Mouse (Mus musculus) liver, adult (tissue): ENCODE results near the gene Gm10663.

ENCODE experiments used
- GATA4 ChIP-seq: IDR thresholded peaks from 2 replicates; pipeline ENCODE4 v1.6.1; 2014; ENCODE audit warnings: mild to moderate bottlenecking, low read length; ENCODE audit not compliant: insufficient replicate concordance

Gene Gm10663

GRCm38 (mm10) chr8:65074733-65075132, at the start of gene Gm10663:
Gene Gm10663 (plus strand): TSS chr8:65075033.
- TF ChIP-seq GATA4 = no peak

GRCm38 (mm10) chr8:65028959-65029686, 45.7 kb upstream of the Gm10663 start:
- TF ChIP-seq GATA4 = no peak

GRCm38 (mm10) chr8:65029776-65030175, 45.1 kb upstream of the Gm10663 start:
- TF ChIP-seq GATA4 = no peak

- no peak for TF ChIP-seq GATA4
Observed at GRCm38 (mm10) chr8:65030735-65031485, 43.9 kb upstream of the Gm10663 start.

GRCm38 (mm10) chr8:65032107-65032506, 42.7 kb upstream of the Gm10663 start:
- no peak for TF ChIP-seq GATA4

GRCm38 (mm10) chr8:65033056-65033455, 41.8 kb upstream of the Gm10663 start:
- no peak for TF ChIP-seq GATA4

GRCm38 (mm10) chr8:65034136-65034535, 40.7 kb upstream of the Gm10663 start:
- TF ChIP-seq GATA4 = no peak

GRCm38 (mm10) chr8:65037117-65037533, 37.7 kb upstream of the Gm10663 start, which contains the start of gene Apela:
Gene Apela (minus strand): TSS chr8:65037336.
- no peak for TF ChIP-seq GATA4

GRCm38 (mm10) chr8:65046565-65046964, 28.3 kb upstream of the Gm10663 start:
- no peak for TF ChIP-seq GATA4

- no peak for TF ChIP-seq GATA4
Observed at GRCm38 (mm10) chr8:65047193-65047592, 27.6 kb upstream of the Gm10663 start.

- no peak for TF ChIP-seq GATA4
Observed at GRCm38 (mm10) chr8:65047801-65048200, 27.0 kb upstream of the Gm10663 start.

- no peak for TF ChIP-seq GATA4
Observed at GRCm38 (mm10) chr8:65053554-65053953, 21.3 kb upstream of the Gm10663 start.

- no peak for TF ChIP-seq GATA4
Observed at GRCm38 (mm10) chr8:65053968-65054367, 20.9 kb upstream of the Gm10663 start.

GRCm38 (mm10) chr8:65056722-65057121, 18.1 kb upstream of the Gm10663 start:
- no peak for TF ChIP-seq GATA4

GRCm38 (mm10) chr8:65062195-65062594, 12.6 kb upstream of the Gm10663 start:
- no peak for TF ChIP-seq GATA4

GRCm38 (mm10) chr8:65064071-65064470, 10.8 kb upstream of the Gm10663 start:
- TF ChIP-seq GATA4 = no peak
